Mouse (Mus musculus) spleen, embryonic (tissue): Measurements from ENCODE around the gene Nmral1.

Experiments
- CTCF ChIA-PET: fragments of 350-600 bp; sonication (Branson Sonifier 250); formaldehyde crosslinking; loops from one replicate; lab custom pipeline; 2022; lab: Charles Lee

Gene Nmral1

GRCm38 (mm10) chr16:4665726-4666125 is 53.4 kb downstream of the Nmral1 start:
- CTCF ChIA-PET = interaction anchor here (1.3 kb wide), 1 partner anchor 11 kb away, joined by 3 read pairs; no protein-coding TSS in a partner anchor

- CTCF ChIA-PET = no interaction called here
Measured at GRCm38 (mm10) chr16:4663806-4664205, 55.4 kb downstream of the Nmral1 start.

DNA sequence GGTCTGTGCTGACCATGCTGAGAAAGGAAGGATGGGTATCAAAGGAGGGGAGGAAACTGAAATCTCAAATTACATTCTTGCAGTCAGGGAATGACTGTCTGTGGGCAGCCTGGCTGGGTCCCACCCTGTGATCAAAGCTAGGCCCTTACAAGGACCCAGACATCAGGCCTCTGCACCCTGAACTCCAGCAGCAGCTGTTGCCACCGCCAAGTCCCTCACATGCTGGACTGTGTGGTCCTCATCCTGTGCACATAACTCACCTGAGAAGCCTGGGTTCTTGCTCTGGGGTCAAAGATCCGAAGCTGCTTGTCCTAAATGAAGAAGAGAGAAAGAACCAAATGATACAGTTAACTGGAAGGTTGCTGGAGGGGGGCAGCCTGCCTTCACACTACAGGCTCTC is 57.6 kb downstream of the Nmral1 start:
- CTCF ChIA-PET = no interaction called here
